Mouse (Mus musculus) frontal cortex, adult (tissue): ENCODE data around the gene Tgfbrap1.
"Not testable (repeated sequence)": the region's sequence is repeated elsewhere in the genome, so short reads cannot be mapped to it uniquely, and the experiment has no call there.

ENCODE experiments used
- ATAC-seq: cut with Nextera tagmentation; 2 replicates; pipeline ENCODE4 v1.9.2; 2017; ENCODE audit warnings: mild to moderate bottlenecking, moderate library complexity, mixed read lengths; ENCODE audit not compliant: low TSS enrichment

Tgfbrap1 gene

GRCm38 (mm10) chr1:43098031-43098984 is at the start of gene Tgfbrap1, which contains the start of gene AI597479:
Tgfbrap1 (minus strand) TSS chr1:43098637.
AI597479 (plus strand) TSS chr1:43098710.
- ATAC-seq: peak; percentile 96

DNA sequence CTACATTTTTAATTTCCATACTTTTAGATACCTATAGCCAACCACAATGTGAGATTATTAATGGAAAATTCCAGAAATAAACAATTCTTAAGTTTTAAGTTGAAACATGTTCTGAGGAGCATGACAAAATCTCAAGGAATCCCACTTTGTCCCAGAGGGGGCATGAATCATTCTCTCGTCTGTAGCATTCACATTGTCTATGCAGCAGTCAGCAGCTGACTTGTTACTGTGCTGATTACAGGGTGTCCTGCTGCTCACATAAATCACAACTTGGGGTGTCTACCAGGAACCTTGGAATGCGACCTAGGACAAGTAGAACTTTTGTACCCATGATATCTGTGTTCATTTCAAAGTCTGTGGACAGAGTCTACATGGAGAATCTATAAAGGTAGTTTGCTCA is 49.0 kb upstream of the Tgfbrap1 start:
- ATAC-seq: no peak

GRCm38 (mm10) chr1:43145388-43145787 is 47.0 kb upstream of the Tgfbrap1 start:
- no peak for ATAC-seq

DNA sequence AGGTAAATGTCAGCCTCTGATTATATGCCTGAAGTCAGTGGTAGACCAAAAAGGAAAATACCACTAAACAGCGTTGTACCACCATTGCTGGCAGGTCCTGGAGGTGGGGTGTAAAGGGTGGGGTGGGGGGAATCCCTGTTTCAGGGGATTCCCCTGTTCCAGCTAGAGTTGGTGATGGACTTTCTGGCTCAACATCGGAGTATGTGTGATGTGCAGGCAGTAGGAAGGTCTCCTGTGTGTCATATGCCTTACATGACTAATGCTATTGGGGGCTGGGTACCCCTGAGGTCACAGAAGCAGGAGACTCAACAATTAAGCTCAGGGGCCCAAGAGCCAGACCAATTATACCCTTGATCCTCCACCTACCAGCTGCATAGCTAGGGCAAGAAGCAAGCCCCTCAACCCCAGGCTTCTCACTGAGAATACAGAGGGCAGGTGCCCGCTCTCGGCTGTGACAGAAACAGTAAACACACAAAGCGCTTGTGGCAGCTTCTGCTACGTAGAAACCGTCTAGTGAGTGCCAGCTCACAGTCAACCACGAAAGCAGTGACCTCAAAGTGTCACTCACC is 46.0 kb upstream of the Tgfbrap1 start:
- no peak for ATAC-seq

DNA sequence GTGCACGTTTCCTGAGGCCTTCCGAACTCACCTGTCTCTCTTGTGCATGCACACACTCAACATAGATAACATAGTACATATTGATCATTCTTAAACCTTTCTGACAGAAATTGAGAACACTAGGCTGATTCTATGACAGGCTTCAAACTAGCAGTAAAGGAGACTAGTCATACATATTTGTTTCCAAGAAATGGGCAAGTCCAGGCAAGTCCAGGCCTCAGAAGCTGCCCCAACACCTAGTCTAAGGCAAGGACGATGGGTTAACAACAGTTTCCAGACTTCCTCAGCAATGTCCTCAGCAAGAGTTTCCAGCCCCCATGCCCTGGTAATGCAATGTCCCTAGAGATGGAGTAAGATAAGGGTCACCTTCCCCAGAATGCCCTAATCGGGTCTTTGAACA is 45.4 kb upstream of the Tgfbrap1 start:
- ATAC-seq: no peak

- ATAC-seq: peak; percentile 50
These were observed 44.8 kb upstream of the Tgfbrap1 start for GRCm38 (mm10) chr1:43143284-43143683.

- no peak for ATAC-seq
These were observed 44.4 kb upstream of the Tgfbrap1 start for GRCm38 (mm10) chr1:43142849-43143248.

- ATAC-seq: peak; percentile 5; the same call in 1 of the 2 replicates
These were observed 43.1 kb upstream of the Tgfbrap1 start for GRCm38 (mm10) chr1:43141555-43141961.

- ATAC-seq: peak; percentile 22
These were observed 41.3 kb upstream of the Tgfbrap1 start for GRCm38 (mm10) chr1:43139587-43140266.

- ATAC-seq: no peak
These were observed 39.9 kb upstream of the Tgfbrap1 start for GRCm38 (mm10) chr1:43138268-43138812.

GRCm38 (mm10) chr1:43137334-43137733 is 38.9 kb upstream of the Tgfbrap1 start:
- ATAC-seq: peak; percentile 77

DNA sequence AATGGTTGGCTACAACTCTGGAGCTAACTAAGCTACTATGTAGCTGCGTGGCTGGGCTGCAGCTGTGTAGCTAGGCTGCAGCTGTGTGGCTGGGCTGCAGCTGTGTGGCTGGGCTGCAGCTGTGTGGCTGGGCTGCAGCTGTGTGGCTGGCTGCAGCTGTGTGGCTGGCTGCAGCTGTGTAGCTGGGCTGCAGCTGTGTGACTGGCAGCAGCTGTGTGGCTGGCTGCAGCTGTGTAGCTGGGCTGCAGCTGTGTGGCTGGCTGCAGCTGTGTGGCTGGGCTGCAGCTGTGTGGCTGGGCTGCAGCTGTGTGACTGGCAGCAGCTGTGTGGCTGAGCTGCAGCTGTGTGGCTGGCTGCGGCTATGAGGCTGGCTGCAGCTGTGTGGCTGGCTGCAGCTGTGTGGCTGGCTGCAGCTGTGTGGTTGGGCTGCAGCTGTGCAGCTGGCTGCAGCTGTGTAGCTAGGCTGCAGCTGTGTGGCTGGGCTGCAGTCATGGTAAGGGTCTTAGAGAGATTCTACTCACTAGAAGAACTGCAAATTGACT is 38.1 kb upstream of the Tgfbrap1 start:
- ATAC-seq: not testable (repeated sequence)

DNA sequence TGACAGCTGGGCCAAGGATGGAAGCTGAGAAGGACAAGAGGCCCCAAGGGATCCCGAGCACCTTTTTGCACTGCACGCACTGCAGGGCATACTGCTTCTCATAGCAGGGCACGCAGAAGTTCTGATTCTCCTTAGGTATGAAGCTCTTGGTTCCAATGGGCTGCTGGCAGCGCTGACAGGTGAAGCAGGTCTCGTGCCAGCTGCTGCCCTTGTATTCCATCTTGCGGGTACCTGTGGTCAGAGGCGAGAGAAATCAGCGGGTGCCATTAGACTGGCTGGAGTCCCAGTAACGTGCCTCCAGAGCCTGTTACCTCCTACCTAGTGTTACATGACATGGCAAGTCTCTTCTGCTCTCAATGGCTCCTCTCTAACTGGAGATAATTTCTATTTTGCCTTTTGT is 33.2 kb upstream of the Tgfbrap1 start:
- ATAC-seq: no peak

DNA sequence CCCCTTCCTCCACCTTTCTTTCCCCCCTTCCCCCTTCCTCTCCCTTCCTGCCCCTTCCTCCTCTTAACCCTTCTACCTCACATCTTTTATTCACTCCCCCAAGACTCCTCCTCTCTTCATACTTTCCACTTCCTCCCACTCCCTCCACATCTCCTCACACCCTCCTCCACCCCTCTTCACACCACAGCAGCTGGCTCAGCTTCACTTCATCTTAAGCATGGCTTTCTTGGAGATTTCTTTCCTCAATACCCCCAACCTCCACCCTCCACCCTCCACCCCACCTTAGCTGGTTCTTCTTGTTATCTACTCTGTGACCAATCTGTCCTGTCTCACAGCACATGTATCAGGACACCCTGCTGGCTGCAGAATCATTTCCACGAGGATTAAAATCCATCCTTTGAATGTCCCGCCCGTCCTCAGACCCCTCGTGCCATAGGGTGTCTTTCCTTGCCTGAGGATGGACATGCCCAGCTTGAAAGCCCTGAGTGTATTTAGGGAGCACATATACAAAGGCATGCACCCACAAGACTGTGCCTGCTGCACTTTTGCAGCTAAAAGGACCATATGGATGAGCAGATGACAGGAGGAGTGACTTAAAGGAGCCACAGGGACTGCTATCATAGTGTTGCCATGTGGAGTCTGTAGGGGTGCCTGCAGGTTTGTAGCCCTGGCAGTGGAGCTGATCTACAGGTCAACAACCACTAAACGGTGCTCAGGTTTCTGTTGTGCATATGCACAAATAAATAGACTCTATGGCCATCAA is 32.0 kb upstream of the Tgfbrap1 start:
- peak; percentile 39 for ATAC-seq

GRCm38 (mm10) chr1:43127820-43128610 is 29.6 kb upstream of the Tgfbrap1 start:
- peak; percentile 31; the same call in 1 of the 2 replicates for ATAC-seq

GRCm38 (mm10) chr1:43127196-43127595 is 28.8 kb upstream of the Tgfbrap1 start:
- ATAC-seq: no peak

- no peak for ATAC-seq
These were observed 26.3 kb upstream of the Tgfbrap1 start for GRCm38 (mm10) chr1:43124726-43125125.

DNA sequence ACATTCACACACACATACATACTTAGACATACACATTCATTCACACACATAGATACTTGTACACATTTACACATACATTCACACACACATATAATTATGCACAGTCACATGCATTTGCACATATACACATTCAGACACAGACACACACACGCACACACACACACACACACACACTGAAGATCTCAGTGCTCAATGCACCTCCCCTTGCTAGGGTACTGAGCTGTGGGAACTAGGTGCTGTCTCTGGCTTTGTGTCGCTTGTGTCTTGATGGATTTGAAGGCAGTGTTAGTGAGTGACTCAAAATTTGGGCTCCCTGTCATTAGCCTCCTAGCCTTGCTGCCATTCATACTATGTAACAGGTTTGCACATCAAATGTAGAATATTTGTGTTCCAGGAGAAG is 24.2 kb upstream of the Tgfbrap1 start:
- ATAC-seq: no peak

DNA sequence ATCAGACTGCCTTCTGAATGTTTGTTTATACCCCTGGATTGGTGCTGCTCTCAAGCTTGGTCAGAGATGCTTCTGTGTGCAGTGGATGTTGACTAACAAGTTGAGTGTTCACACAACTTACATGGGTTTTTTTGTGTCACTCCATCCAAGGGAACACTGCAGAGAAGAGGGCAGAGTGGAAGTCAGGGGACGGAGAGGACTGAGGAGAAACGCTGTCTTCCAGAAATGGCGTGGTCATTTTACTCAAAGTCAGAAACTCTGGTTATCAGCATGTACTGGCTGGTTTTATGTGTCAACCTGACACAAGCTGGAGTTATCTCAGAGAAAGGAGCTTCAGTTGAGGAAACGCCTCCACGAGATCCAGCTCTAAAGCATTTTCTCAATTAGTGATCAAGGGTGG is 22.5 kb upstream of the Tgfbrap1 start:
- no peak for ATAC-seq

DNA sequence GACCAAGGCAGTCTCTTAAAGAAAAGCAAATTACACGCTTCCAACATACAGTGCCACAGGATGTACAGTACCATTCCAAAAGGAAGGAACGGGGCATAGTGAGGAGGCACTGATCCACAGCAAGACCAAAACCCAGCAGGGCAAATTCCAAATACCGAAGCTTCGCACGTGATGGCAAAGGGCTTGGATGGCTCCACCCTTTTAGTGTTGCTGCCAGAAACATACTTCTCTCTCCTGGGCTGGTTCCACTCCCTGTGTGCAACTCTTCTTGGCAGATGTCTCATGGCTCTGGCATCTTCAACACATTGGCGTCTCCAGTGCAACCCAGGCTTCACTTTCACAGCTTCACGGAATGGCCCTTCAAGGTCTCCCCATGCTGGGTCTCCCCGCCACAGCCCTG is 19.0 kb upstream of the Tgfbrap1 start:
- no peak for ATAC-seq
